Mouse (Mus musculus): ENCODE measurements around the gene Rad17. TPM values are rescaled to one million over a fixed set of nuclear protein-coding genes. Genes with fewer than 3 reads are reported as not detected.

Gene Rad17
- polyA plus RNA-seq (2014; fragmentation: Illumina TruSeq; extraction: RNeasy Lipid Tissue Mini Kit (QIAGEN cat#74804); ENCODE audit: insufficient read depth, low read depth, low replicate concordance): 10.5 TPM

DNA sequence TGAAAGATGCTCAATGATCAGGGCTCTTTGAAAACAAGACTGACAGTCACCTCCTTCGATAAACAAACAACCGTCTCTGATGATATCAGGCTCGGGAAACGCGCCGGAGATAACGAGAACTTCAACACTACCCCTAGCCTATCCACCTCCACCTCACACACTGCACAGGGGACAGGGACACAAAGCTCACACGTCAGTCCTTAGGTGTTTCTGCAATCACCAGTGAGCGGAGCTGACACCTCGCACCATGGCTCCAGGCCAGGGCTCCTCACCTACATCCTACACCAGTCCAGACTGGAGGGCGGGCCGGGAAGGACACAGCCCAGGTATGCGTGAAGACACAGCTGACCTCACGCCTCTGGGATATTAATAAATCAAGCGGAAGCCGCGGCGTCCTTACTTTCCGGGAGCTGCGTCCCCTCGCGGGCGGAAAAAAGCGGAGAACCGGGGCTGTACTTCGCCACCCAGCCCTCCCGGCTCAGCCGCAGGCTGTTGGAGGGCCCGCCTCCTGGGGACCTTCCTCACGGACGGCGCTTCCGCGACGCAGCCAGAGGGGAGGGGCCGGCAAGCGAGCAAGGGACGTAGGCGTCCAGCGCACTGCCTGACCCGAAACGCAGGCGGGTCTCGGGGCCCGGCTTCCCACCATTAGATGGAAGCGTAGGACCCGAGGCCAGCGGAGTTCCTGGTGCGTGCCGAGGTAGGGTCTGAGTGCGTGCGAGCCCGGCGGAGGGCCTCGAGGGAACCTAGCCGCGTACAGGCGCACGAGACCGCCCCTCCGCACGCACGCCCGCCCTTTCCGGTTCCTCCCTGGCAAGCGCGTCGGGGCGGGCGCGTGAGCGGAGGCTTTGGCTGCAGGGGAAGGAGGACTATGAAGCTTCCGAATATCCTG lies at the start of gene Rad17, which contains the start of gene Ak6:
Gene Rad17, minus strand, starts transcription at position 502 of the 889 bp plus-strand sequence.
Gene Ak6, plus strand, starts transcription at position 430 of the 889 bp plus-strand sequence.

DNA sequence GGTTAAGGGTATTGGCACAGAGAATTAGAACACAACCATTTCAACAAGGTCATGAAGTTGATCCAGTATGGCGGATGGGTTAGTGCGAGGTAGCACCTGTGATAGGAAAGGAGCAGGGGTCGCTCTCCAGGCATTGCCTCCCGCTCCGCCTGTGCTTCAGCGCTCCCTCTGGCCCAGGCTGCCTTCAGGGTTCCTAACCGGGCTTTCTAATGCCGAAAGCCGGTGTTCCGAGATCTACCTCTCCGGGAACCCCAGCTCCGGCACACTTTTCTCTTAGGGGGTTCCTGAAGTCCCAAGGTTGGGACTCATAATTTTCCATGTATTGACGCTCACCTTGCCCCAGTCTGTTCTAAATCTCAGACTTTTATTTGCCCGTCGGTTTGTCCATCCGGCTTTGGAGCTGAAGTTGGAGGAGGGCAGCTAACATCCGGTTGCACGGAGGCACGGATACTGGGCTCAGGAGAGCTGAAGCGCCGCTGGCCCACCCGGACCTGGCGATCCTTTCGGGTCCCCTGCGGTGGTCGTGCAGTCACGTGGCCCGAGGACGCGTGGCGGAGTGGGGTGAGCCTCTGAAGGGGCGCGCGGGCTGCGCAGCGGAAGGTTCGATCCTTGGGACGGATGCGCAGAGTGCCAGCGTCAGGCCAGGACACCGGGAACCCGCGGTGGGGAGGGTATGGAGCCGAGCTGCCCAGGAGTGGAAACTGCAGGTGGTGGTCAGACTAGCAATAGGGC lies 18.6 kb upstream of the Rad17 start, which contains the start of gene Ccdc125:
Gene Ccdc125, plus strand, starts transcription at position 427 of the 732 bp plus-strand sequence.

DNA sequence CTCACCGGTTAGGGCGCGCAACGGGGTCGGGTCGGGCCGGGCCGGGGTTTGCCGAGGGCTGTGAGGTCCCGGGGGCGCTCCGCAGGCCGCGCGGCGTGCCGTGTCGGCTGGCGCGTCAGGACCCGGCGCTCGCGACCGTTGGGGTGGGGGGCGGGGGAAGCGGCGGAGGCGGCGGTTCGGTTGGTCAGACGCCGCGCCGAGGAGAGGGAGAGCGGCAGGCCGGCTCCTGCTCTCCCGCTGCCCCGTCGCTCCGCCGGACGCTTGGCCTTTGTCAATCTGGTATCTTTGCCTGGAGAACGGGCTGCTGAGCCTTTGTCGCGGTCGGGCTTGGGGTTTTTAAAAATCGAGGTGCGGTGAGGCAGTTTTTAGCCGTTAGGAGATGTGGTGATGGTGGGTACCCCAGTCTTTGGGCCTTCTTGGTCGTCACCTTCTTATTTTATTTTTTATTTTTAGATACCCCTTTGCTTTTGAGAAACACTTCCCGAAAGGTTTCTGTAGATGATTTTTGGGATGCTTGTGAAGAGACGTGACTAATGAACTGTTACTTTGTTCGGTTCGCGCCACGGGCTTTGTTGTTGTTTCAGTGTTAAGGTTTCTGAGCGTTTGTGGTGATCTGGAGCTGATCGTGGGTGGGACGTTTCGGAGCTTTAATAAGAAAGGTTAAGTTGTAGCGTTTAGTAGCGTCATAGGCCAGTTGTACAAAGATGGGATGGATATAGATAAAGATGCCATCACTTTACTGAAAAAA lies 762 bp upstream of the Rad17 start, which contains the start of gene Taf9:
Gene Taf9, plus strand, starts transcription at position 141 of the 748 bp plus-strand sequence.

GRCm38 (mm10) chr13:100616181-100617087 lies 34.4 kb downstream of the Rad17 start, which contains the start of gene Marveld2:
Gene Marveld2, minus strand, starts transcription at chr13:100616971.

Other genes starting within 250 kb of the Rad17 start
- not detected for gene Naip1, start 198.2 kb downstream of the Rad17 start, polyA plus RNA-seq (2014; fragmentation: Illumina TruSeq; extraction: RNeasy Lipid Tissue Mini Kit (QIAGEN cat#74804); ENCODE audit: insufficient read depth, low read depth, low replicate concordance)
- gene Gtf2h2, start 158.5 kb downstream of the Rad17 start, polyA plus RNA-seq (2014; fragmentation: Illumina TruSeq; extraction: RNeasy Lipid Tissue Mini Kit (QIAGEN cat#74804); ENCODE audit: insufficient read depth, low read depth, low replicate concordance): 19.5 TPM
- gene Ocln, start 98.3 kb downstream of the Rad17 start, polyA plus RNA-seq (2014; fragmentation: Illumina TruSeq; extraction: RNeasy Lipid Tissue Mini Kit (QIAGEN cat#74804); ENCODE audit: insufficient read depth, low read depth, low replicate concordance): 26.4 TPM
- 5.3 TPM for gene Marveld2, start 34.1 kb downstream of the Rad17 start, polyA plus RNA-seq (2014; fragmentation: Illumina TruSeq; extraction: RNeasy Lipid Tissue Mini Kit (QIAGEN cat#74804); ENCODE audit: insufficient read depth, low read depth, low replicate concordance)
- gene Ak6, start 72 bp downstream of the Rad17 start, polyA plus RNA-seq (2014; fragmentation: Illumina TruSeq; extraction: RNeasy Lipid Tissue Mini Kit (QIAGEN cat#74804); ENCODE audit: insufficient read depth, low read depth, low replicate concordance): 67.1 TPM
- gene Taf9, start 528 bp upstream of the Rad17 start, polyA plus RNA-seq (2014; fragmentation: Illumina TruSeq; extraction: RNeasy Lipid Tissue Mini Kit (QIAGEN cat#74804); ENCODE audit: insufficient read depth, low read depth, low replicate concordance): 3.2 TPM
- gene Ccdc125, start 18.7 kb upstream of the Rad17 start, polyA plus RNA-seq (2014; fragmentation: Illumina TruSeq; extraction: RNeasy Lipid Tissue Mini Kit (QIAGEN cat#74804); ENCODE audit: insufficient read depth, low read depth, low replicate concordance): 3.2 TPM
- gene Cdk7, start 79.9 kb upstream of the Rad17 start, polyA plus RNA-seq (2014; fragmentation: Illumina TruSeq; extraction: RNeasy Lipid Tissue Mini Kit (QIAGEN cat#74804); ENCODE audit: insufficient read depth, low read depth, low replicate concordance): 22.9 TPM
- 61.5 TPM for gene Mrps36, start 93.6 kb upstream of the Rad17 start, polyA plus RNA-seq (2014; fragmentation: Illumina TruSeq; extraction: RNeasy Lipid Tissue Mini Kit (QIAGEN cat#74804); ENCODE audit: insufficient read depth, low read depth, low replicate concordance)
- gene Cenph, start 124.8 kb upstream of the Rad17 start, polyA plus RNA-seq (2014; fragmentation: Illumina TruSeq; extraction: RNeasy Lipid Tissue Mini Kit (QIAGEN cat#74804); ENCODE audit: insufficient read depth, low read depth, low replicate concordance): 0.64 TPM
- 0.53 TPM for gene Ccnb1, start 135.5 kb upstream of the Rad17 start, polyA plus RNA-seq (2014; fragmentation: Illumina TruSeq; extraction: RNeasy Lipid Tissue Mini Kit (QIAGEN cat#74804); ENCODE audit: insufficient read depth, low read depth, low replicate concordance)
- 29.9 TPM for gene Slc30a5, start 182.4 kb upstream of the Rad17 start, polyA plus RNA-seq (2014; fragmentation: Illumina TruSeq; extraction: RNeasy Lipid Tissue Mini Kit (QIAGEN cat#74804); ENCODE audit: insufficient read depth, low read depth, low replicate concordance)

Data from lung, adult 10 weeks (tissue).